In the genomic region with DNA sequence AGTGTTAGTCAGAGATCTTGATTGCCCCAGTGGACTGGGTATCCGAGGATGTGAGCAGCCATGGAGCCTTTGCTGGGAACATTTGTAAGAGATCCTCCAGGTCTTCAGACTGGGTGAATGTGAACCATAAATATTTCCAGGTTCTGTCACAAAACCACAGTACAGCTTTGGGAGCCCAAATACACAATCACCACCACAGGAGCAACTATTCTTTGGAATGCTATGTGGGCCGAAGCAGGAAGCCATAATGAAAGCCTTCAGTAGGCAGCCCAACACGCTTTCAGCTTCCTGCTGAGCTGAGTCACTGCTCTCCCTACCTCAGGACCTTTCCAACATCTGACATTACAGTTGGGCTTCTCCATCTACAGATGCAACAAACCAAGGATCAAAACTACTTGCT, we compare ENCODE assay signal across 28 mouse cellular contexts.
"Had no signal": no experiment of that assay in that cellular context is flagged by ENCODE, and none has a peak within 500 bp of the region (broad histone marks: within the 10 kb centered on the region; RNA-seq: fewer than 3 reads in every experiment).

No protein-coding gene starts in this region.

- H3K4me3 ChIP-seq: gastrocnemius, adult 2 months; heart, adult 2 months; heart, embryonic 10.5 days; heart, embryonic 12.5 days; hindbrain, embryonic 10.5 days; hindbrain, embryonic 12.5 days; intestine, embryonic 15.5 days; layer of hippocampus, adult 2 months; left cerebral cortex, adult 2 months; limb, embryonic 10.5 days; limb, embryonic 12.5 days; liver, embryonic 13.5 days had no signal

- H3K27me3 ChIP-seq: heart, embryonic 12.5 days; hindbrain, embryonic 12.5 days; intestine, embryonic 15.5 days; limb, embryonic 12.5 days; liver, embryonic 13.5 days had no signal

- H3K9ac ChIP-seq: heart, embryonic 12.5 days; hindbrain, embryonic 12.5 days; hindbrain, embryonic 14.5 days; intestine, embryonic 15.5 days; limb, embryonic 12.5 days; liver, embryonic 13.5 days had no signal

- H3K4me2 ChIP-seq: heart, embryonic 12.5 days; hindbrain, embryonic 12.5 days; hindbrain, embryonic 14.5 days; intestine, embryonic 15.5 days; limb, embryonic 12.5 days; liver, embryonic 11.5 days; liver, embryonic 13.5 days had no signal

- H3K4me1 ChIP-seq: limb, embryonic 12.5 days had no signal

- H3K27ac ChIP-seq: gastrocnemius, adult 2 months; heart, adult 2 months; heart, embryonic 10.5 days; hindbrain, embryonic 10.5 days; hindbrain, embryonic 12.5 days; hindbrain, embryonic 14.5 days; intestine, embryonic 15.5 days; layer of hippocampus, adult 2 months; left cerebral cortex, adult 2 months; limb, embryonic 10.5 days; limb, embryonic 12.5 days; liver, embryonic 13.5 days had no signal

- DNase-seq: gastrocnemius, adult 2 months; gastrocnemius, postnatal 10 days; gastrocnemius, postnatal 25 days; heart, adult 11 months; heart, adult 2 months; heart, postnatal 10 days; heart, postnatal 4 days; kidney, adult 18-20 months; kidney, adult 8-10 months; kidney, postnatal 10 days; kidney, postnatal 25 days; kidney, postnatal 4 days; liver; liver, embryonic 13.5 days had no signal

- H3K36me3 ChIP-seq: heart, embryonic 10.5 days; heart, embryonic 12.5 days; hindbrain, embryonic 10.5 days; hindbrain, embryonic 12.5 days; intestine, embryonic 15.5 days; limb, embryonic 10.5 days; limb, embryonic 12.5 days; liver, embryonic 13.5 days had no signal

- ATAC-seq: hindbrain, embryonic 16.5 days; inflammation-experienced regulatory T-cells, adult 6 months; intestine, embryonic 15.5 days; intestine, postnatal 0 days had no signal

- H3K9me3 ChIP-seq: heart, embryonic 10.5 days; heart, embryonic 12.5 days; hindbrain, embryonic 10.5 days; hindbrain, embryonic 12.5 days; intestine, embryonic 15.5 days; limb, embryonic 10.5 days; limb, embryonic 12.5 days; liver, embryonic 13.5 days had no signal
